Mouse (Mus musculus) heart, embryonic 13.5 days (tissue): Measurements from ENCODE around the gene Syvn1. TPM values are rescaled to one million over a fixed set of nuclear protein-coding genes. Genes with fewer than 3 reads are reported as not detected.
A peak's percentile ranks its signal among the peaks of the same experiment; 100 is the strongest.
"Not testable (repeated sequence)": the region's sequence is repeated elsewhere in the genome, so short reads cannot be mapped to it uniquely, and the experiment has no call there.

ENCODE experiments used
- ATAC-seq: fragments of 200-750 bp; cut with Nextera tagmentation; 2 replicates; pipeline ENCODE4 v1.8.0; 2017; ENCODE audit warnings: moderate TSS enrichment; ENCODE audit not compliant: insufficient number of reproducible peaks, low FRiP score, low TSS enrichment; ENCODE audit errors: extremely low read depth
- H3K27ac ChIP-seq: fragments of 300-500 bp; sonication (generic); replicated peaks from 2 replicates; pipeline ENCODE4 v1.5.1; 2015; ENCODE audit warnings: moderate library complexity, mild to moderate bottlenecking, inconsistent platforms
- H3K27me3 ChIP-seq: fragments of 300-500 bp; sonication (generic); replicated peaks from 2 replicates; pipeline ENCODE4 v1.6.1; 2015; ENCODE audit warnings: mild to moderate bottlenecking, inconsistent platforms
- H3K36me3 ChIP-seq: fragments of 300-500 bp; sonication (generic); 2 replicates; pipeline ENCODE4 v1.6.1; 2015; ENCODE audit warnings: mild to moderate bottlenecking, inconsistent platforms
- H3K4me1 ChIP-seq: fragments of 300-500 bp; sonication (generic); 2 replicates; pipeline ENCODE4 v1.6.1; 2015; ENCODE audit warnings: inconsistent platforms
- H3K4me2 ChIP-seq: fragments of 300-500 bp; sonication (generic); 2 replicates; pipeline ENCODE4 v1.6.1; 2015; ENCODE audit warnings: inconsistent platforms, mild to moderate bottlenecking, moderate library complexity
- H3K4me3 ChIP-seq: fragments of 300-500 bp; sonication (generic); 2 replicates; pipeline ENCODE4 v1.5.1; 2015; ENCODE audit warnings: moderate library complexity, mild to moderate bottlenecking, inconsistent platforms
- H3K9ac ChIP-seq: fragments of 300-500 bp; sonication (generic); 2 replicates; pipeline ENCODE4 v1.6.1; 2015; ENCODE audit warnings: inconsistent platforms, mild to moderate bottlenecking, moderate library complexity
- H3K9me3 ChIP-seq: fragments of 300-500 bp; sonication (generic); 2 replicates; pipeline ENCODE4 v1.6.1; 2016; ENCODE audit warnings: inconsistent platforms
- WGBS: fragments of 180-500 bp; shearing (Covaris S2); methylation state at CpG from one replicate; pipeline ENCODE4 v1.1.7; 2015; ENCODE audit warnings: mixed read lengths; 5-methylcytosine and 5-hydroxymethylcytosine counted together
- polyA plus RNA-seq: library from polyadenylated mRNA; unstranded; fragments of >200 nt; fragmentation: Nextera tagmentation; extraction: Ambion mirVana; gene quantifications from 2 replicates; pipeline ENCODE4 v1.2.1, GENCODE M21; 2015

Syvn1 gene
- polyA plus RNA-seq, 1 experiment from 2014 or later = 17.6 TPM

- no peaks in the 10 kb centered on the region for H3K9me3 ChIP-seq
- WGBS = 71% methylated on average over 9 of the region's 9 CpGs
- no peaks in the 10 kb centered on the region for H3K36me3 ChIP-seq
- H3K9ac ChIP-seq = no peak overlapping the region; the same call in 1 of the 2 replicates
- peaks cover 10% of the 10 kb centered on the region for H3K4me1 ChIP-seq
- H3K4me3 ChIP-seq = no peak overlapping the region
- no peaks in the 10 kb centered on the region for H3K27me3 ChIP-seq
- H3K4me2 ChIP-seq = no peak overlapping the region
- ATAC-seq = no peak
- H3K27ac ChIP-seq = no peak overlapping the region
Observed at GRCm38 (mm10) chr19:6042293-6042692, 4.1 kb upstream of the Syvn1 start.

DNA sequence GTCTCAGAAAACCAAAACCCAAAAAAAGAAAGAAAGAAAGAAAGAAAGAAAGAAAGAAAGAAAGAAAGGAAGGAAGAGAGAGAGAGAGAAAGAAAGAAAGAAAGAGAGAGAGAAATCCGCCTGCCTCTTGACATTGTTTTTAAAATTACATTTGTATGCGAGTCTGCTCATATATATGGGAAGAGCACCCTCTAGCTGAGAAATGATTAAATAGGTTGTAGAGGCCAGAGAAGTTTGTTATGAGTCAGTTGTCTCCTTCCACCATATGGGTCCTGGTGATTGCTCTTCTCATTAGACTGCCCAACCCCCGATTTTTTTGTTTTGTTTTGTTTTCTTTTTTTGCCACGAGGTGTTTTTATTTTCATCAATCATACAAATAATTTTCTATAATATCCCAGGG lies 2.3 kb upstream of the Syvn1 start:
- WGBS = 53% methylated on average over 4 of the region's 4 CpGs
- not testable (repeated sequence) for H3K27ac ChIP-seq, ATAC-seq, H3K4me3 ChIP-seq, H3K9me3 ChIP-seq, H3K4me2 ChIP-seq, H3K27me3 ChIP-seq, H3K9ac ChIP-seq
- H3K36me3 ChIP-seq = peaks cover 11% of the 10 kb centered on the region
- peaks cover 25% of the 10 kb centered on the region for H3K4me1 ChIP-seq

DNA sequence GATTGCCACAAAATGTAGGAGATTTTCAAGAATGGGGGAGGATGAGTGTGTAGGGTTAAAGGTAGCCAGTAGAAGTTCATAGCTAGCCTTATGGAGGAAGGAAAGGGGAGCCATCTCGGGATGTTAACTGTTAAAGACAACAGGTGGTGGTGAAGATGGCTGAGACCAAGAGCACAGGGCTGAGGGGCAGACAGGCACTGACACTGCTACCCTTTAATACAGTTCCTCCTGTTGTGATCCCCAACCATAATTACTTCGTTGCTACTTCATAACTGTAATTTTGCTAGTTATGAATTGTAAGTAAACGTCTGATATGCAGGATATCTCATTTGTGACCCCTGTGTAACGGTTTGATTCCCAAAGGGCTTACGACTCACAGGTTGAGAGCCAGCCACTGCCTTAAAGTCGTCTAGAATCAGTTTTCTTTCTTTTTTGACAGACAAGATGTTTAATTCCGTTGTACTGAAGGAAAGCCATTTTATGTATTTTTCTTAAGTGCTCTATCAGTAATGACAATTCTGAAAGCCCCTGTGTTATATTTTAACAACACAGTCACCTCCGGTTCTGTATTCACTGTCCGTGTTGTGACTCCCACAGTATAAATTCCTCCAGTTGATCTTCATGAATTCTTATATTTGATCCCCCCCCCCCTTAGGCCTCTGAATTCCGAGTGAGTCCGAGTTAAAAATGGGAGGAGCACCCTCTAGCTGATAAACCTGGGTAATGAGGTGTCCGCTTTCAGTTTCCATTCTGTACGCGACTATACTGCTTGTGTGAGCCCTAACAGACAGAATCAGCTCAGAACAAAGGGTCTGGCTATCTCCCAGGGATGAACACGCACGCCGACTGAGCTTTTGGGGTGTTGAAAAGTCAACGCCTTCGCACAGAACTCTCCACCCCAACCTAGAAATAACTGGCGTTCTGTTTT lies 746 bp upstream of the Syvn1 start:
- Histone ChIP-seq H3K27ac (peak overlapping the region; percentile 99), H3K4me1 (peaks cover 25% of the 10 kb centered on the region), H3K27me3 (no peaks in the 10 kb centered on the region), H3K36me3 (peaks cover 26% of the 10 kb centered on the region), H3K4me2 (peak overlapping the region; percentile 99), H3K4me3 (peak overlapping the region; percentile 96), H3K9ac (peak overlapping the region; percentile 96), H3K9me3 (no peaks in the 10 kb centered on the region)
- ATAC-seq = no peak
- WGBS = 15% methylated on average over 20 of the region's 20 CpGs

DNA sequence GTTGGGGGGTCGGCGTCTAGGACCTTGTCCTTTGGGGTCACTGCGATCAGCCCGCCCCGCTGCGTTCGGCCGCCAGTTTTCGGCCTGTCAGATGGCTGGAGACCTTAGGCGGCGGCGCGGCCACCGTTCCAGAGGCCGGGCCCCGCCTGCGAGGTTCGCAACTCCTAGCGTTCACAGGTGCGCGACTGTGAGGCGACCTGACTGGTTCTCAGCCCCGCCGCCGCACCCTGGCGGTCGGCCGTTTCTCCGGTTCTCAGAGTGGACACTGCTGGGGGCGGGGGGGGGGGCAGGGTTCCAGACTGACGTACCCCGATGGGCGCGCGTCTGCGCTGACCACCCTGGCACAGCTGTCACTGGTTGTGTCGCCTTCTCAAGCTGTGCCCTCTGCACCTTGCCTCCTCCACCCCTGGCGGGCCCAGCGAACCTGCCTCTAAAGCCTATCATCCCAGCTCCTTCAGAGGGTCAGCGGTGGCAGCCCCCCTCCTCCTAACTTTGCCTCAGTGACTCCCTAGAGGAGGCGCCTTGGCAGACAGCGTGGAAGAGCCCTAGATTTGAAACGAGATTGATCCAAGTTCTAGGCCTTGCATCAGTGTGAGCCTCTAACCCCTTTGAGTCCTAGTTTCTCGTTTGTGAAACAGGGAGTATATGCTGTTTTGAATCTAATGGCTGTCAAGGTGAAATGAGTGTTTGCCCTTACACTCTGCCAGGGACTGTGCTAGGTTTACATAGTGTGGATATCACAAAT lies 950 bp downstream of the Syvn1 start:
- H3K4me3 ChIP-seq = peak overlapping the region; percentile 96
- WGBS = 1% methylated on average over 43 of the region's 44 CpGs
- peak overlapping the region; percentile 99 for H3K27ac ChIP-seq
- peak overlapping the region; percentile 99 for H3K4me2 ChIP-seq
- no peaks in the 10 kb centered on the region for H3K27me3 ChIP-seq
- peaks cover 29% of the 10 kb centered on the region for H3K4me1 ChIP-seq
- no peaks in the 10 kb centered on the region for H3K9me3 ChIP-seq
- H3K9ac ChIP-seq = peak overlapping the region; percentile 96
- ATAC-seq = peak; percentile 19; the same call in 1 of the 2 replicates
- peaks cover 43% of the 10 kb centered on the region for H3K36me3 ChIP-seq

DNA sequence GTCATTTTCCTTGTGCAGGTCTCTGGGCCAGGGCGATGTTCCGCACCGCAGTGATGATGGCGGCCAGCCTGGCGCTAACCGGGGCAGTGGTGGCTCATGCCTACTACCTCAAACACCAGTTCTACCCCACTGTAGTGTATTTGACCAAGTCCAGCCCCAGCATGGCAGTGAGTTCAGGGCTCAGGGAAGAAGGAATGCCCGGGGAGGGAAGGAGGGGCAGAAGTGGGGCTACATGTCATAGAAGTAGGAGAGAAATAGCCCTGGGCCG lies 1.5 kb downstream of the Syvn1 start:
- Histone ChIP-seq H3K27me3 (no peaks in the 10 kb centered on the region), H3K4me3 (peak overlapping the region; percentile 96), H3K27ac (peak overlapping the region; percentile 99; the same call in 1 of the 2 replicates), H3K36me3 (peaks cover 48% of the 10 kb centered on the region), H3K9ac (peak overlapping the region; percentile 96), H3K4me1 (peaks cover 29% of the 10 kb centered on the region), H3K4me2 (peak overlapping the region; percentile 99), H3K9me3 (no peaks in the 10 kb centered on the region)
- 80% methylated on average over 8 of the region's 8 CpGs for WGBS
- no peak for ATAC-seq

DNA sequence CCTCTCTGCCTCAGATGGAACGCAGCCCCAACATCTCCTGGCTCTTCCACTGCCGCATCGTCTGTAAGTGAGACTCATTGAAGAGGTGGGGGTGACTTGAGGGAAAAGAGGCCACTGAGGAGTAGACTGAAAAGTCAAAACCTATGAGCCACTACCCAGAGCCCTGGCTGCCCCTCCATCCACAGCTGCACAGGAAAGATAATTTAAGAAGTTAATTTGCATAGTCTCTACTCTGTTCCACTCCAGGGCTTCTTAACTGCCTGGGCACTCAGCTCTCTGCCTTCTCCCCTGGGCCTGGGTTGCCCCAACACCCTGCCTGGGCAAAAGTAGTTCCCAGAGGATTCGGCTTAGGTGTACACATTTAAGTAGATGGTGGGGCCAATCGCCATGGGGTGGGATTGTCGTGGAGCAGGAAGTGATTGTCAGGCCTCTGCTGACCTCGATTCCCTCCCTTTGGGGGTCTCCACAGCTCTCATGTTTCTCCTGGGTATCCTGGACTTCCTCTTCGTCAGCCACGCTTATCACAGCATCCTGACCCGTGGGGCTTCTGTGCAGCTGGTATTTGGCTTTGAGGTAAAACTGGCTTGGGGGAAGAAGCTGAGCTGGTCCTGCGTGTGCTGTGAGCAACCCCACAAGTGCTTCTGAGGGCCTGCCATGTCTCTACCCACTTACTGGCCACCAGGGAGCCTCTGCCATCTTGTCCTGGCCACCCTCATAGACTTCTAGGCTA lies 2.5 kb downstream of the Syvn1 start:
- H3K4me2 ChIP-seq = no peak overlapping the region; the same call in 1 of the 2 replicates
- peaks cover 29% of the 10 kb centered on the region for H3K4me1 ChIP-seq
- no peaks in the 10 kb centered on the region for H3K27me3 ChIP-seq
- H3K4me3 ChIP-seq = 0 out of 2 replicates have a peak overlapping the region, but pooled peaks have one; percentile 2
- WGBS = 81% methylated on average over 11 of the region's 11 CpGs
- H3K27ac ChIP-seq = no peak overlapping the region
- peak overlapping the region; percentile 40; the same call in 1 of the 2 replicates for H3K9ac ChIP-seq
- H3K9me3 ChIP-seq = no peaks in the 10 kb centered on the region
- peaks cover 58% of the 10 kb centered on the region for H3K36me3 ChIP-seq
- no peak for ATAC-seq

GRCm38 (mm10) chr19:6052516-6052915 lies 6.1 kb downstream of the Syvn1 start:
- H3K4me2 ChIP-seq = no peak overlapping the region

DNA sequence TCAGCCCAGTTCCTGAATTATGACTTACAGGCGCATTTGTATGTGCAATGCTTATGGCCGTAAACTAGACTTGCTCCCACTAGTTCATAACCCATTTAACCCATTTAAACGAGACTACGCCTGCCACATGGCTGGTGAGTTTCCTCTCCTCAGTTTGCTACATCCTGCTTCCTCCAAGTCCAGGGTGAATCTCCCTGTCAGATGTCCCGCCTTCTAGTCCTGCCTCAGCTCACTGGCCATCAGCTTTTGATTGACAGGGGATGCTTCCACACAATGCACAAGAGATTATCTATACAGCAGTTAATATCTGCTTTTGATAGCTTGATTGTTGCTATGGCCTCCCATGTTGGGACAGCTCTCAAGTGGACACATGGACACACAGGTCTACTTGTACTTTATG lies 7.9 kb downstream of the Syvn1 start:
- peaks cover 74% of the 10 kb centered on the region for H3K36me3 ChIP-seq
- no peak overlapping the region for H3K4me2 ChIP-seq
- H3K9me3 ChIP-seq = no peaks in the 10 kb centered on the region
- H3K4me1 ChIP-seq = peaks cover 30% of the 10 kb centered on the region
- no peak overlapping the region for H3K27ac ChIP-seq
- H3K9ac ChIP-seq = no peak overlapping the region; the same call in 1 of the 2 replicates
- 85% methylated on average over 5 of the region's 5 CpGs for WGBS
- no peak overlapping the region for H3K4me3 ChIP-seq
- H3K27me3 ChIP-seq = no peaks in the 10 kb centered on the region
- ATAC-seq = no peak

More at GRCm38 (mm10) chr19:6052516-6052915, 6.1 kb downstream of the Syvn1 start:
- no peaks in the 10 kb centered on the region for H3K9me3 ChIP-seq
- peaks cover 35% of the 10 kb centered on the region for H3K4me1 ChIP-seq
- H3K36me3 ChIP-seq = peaks cover 78% of the 10 kb centered on the region
- 71% methylated on average over 7 of the region's 7 CpGs for WGBS
- ATAC-seq = no peak
- H3K27ac ChIP-seq = no peak overlapping the region
- H3K27me3 ChIP-seq = no peaks in the 10 kb centered on the region
- no peak overlapping the region for H3K4me3 ChIP-seq
- H3K9ac ChIP-seq = no peak overlapping the region

DNA sequence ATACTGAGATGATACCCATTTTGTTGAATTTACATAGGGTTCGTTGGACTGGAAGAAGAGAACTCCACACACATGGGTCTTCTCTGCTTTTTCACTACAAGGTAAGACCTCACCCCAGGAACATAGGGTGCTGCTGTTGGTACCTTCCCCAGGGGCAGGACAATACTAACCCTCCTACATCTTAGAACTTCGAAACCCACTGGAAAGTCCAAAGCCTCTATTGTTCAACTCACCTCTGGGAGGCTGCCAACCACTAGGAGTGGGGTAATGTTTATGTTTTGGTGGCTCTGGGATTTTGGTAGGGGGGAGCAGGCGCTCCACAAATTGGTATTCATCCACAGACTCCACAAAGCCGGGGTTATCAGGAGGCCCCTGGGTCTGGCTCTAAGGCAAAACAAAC lies 10.3 kb downstream of the Syvn1 start:
- 59% methylated on average over 4 of the region's 4 CpGs for WGBS
- peak overlapping the region; percentile 95 for H3K9ac ChIP-seq
- H3K4me1 ChIP-seq = peaks cover 35% of the 10 kb centered on the region
- H3K27ac ChIP-seq = no peak overlapping the region
- peak overlapping the region; percentile 87 for H3K4me2 ChIP-seq
- ATAC-seq = no peak
- no peaks in the 10 kb centered on the region for H3K9me3 ChIP-seq
- H3K27me3 ChIP-seq = no peaks in the 10 kb centered on the region
- peaks cover 60% of the 10 kb centered on the region for H3K36me3 ChIP-seq
- H3K4me3 ChIP-seq = peak overlapping the region; percentile 69

DNA sequence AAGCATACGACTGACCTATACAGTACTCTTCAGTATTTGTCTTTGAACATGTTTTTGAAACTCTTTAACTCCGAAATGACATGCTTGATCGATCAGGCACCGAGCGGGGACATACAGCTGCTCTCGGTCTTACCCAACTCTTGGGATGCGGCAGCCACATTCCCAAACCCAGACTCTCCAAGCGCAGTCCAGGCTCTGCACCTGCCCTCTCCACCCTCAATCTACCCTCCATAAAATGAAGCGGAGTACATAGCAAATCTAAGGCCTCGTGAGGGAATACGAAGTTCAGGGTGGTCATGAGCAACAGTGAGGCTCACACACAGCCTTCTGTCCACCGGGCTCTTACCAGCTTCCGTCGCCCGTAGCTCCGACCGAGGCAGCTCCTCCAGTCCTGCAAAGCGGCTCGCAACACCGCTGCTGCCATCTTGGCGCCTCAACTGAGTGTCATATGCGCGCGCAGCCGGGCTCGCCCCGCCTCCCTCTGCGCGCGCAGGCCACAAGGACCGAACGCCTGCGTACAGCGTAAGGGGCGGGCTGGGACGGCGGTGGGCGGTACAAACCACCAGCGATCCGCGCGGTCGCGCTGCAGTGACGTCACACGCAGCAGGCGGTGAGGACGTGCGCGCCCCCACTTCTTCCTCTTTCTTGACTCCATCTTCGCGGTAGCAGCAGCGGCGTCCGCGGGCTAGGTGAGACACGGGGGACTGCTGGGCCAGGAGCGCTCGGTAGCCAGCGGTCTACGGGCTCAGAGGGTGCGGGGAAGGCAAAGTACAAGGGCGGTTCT lies 11.1 kb downstream of the Syvn1 start, which contains the start of the genes Mrpl49 and Fau:
Gene Mrpl49, minus strand, starts transcription at position 473 of the 784 bp plus-strand sequence.
Gene Fau, plus strand, starts transcription at position 532 of the 784 bp plus-strand sequence.
- H3K4me2 ChIP-seq = peak within 1 kb of the TSS; percentile 87
- H3K27me3 ChIP-seq = no peaks in the 10 kb centered on the region
- peak; percentile 91 for ATAC-seq
- H3K36me3 ChIP-seq = peaks cover 52% of the 10 kb centered on the region
- H3K9me3 ChIP-seq = no peaks in the 10 kb centered on the region
- under 1% methylated on average over 55 of the region's 63 CpGs for WGBS
- H3K9ac ChIP-seq = peak within 1 kb of the TSS; percentile 96
- peak within 1 kb of the TSS; percentile 75 for H3K27ac ChIP-seq
- H3K4me3 ChIP-seq = peak within 1 kb of the TSS; percentile 69
- H3K4me1 ChIP-seq = peaks cover 40% of the 10 kb centered on the region
